Mouse (Mus musculus) limb, embryonic 12.5 days (tissue): ENCODE data around the gene Rsph3b. TPM values are rescaled to one million over a fixed set of nuclear protein-coding genes. Genes with fewer than 3 reads are reported as not detected.

Experiments
- ATAC-seq: fragments of 200-750 bp; cut with Nextera tagmentation; 2 replicates; pipeline ENCODE4 v1.8.0; 2017; ENCODE audit warnings: low read depth, moderate TSS enrichment; ENCODE audit not compliant: insufficient number of reproducible peaks, insufficient read depth, low FRiP score, low TSS enrichment
- H3K27ac ChIP-seq: fragments of 300-500 bp; sonication (generic); 2 replicates; pipeline ENCODE4 v1.5.1; 2016; ENCODE audit warnings: mild to moderate bottlenecking, moderate library complexity
- H3K27me3 ChIP-seq: fragments of 300-500 bp; sonication (generic); 2 replicates; pipeline ENCODE4 v1.6.1; 2016; ENCODE audit warnings: mild to moderate bottlenecking, moderate library complexity
- H3K36me3 ChIP-seq: fragments of 300-500 bp; sonication (generic); 2 replicates; pipeline ENCODE4 v1.6.1; 2016; ENCODE audit warnings: mild to moderate bottlenecking, moderate library complexity
- H3K4me1 ChIP-seq: fragments of 300-500 bp; sonication (generic); replicated peaks from 2 replicates; pipeline ENCODE4 v1.6.1; 2016
- H3K4me2 ChIP-seq: fragments of 300-500 bp; sonication (generic); 2 replicates; pipeline ENCODE4 v1.6.1; 2016; ENCODE audit warnings: mild to moderate bottlenecking, moderate library complexity
- H3K4me3 ChIP-seq: fragments of 300-500 bp; sonication (generic); replicated peaks from 2 replicates; pipeline ENCODE4 v1.5.1; 2016; ENCODE audit warnings: mild to moderate bottlenecking
- H3K9ac ChIP-seq: fragments of 300-500 bp; sonication (generic); replicated peaks from 2 replicates; pipeline ENCODE4 v1.6.1; 2016; ENCODE audit warnings: mild to moderate bottlenecking, moderate library complexity
- H3K9me3 ChIP-seq: fragments of 300-500 bp; sonication (generic); 2 replicates; pipeline ENCODE4 v1.6.1; 2016; ENCODE audit warnings: mild to moderate bottlenecking, moderate library complexity
- WGBS: fragments of 180-500 bp; shearing (Covaris S2); methylation state at CpG from one replicate; pipeline ENCODE4 v1.1.7; 2016; 5-methylcytosine and 5-hydroxymethylcytosine counted together
- microRNA-seq: library from miRNA; unstranded; fragments of <30 nt; microRNA quantifications from one replicate; pipeline ENCODE4, GENCODE M21; 2017
- polyA plus RNA-seq: library from polyadenylated mRNA; unstranded; fragments of >200 nt; fragmentation: Nextera tagmentation; extraction: Ambion mirVana; gene quantifications from 2 replicates; pipeline ENCODE4 v1.2.1, GENCODE M21; 2016

Gene Rsph3b
- polyA plus RNA-seq, 1 experiment from 2014 or later, result 37.7 TPM

DNA sequence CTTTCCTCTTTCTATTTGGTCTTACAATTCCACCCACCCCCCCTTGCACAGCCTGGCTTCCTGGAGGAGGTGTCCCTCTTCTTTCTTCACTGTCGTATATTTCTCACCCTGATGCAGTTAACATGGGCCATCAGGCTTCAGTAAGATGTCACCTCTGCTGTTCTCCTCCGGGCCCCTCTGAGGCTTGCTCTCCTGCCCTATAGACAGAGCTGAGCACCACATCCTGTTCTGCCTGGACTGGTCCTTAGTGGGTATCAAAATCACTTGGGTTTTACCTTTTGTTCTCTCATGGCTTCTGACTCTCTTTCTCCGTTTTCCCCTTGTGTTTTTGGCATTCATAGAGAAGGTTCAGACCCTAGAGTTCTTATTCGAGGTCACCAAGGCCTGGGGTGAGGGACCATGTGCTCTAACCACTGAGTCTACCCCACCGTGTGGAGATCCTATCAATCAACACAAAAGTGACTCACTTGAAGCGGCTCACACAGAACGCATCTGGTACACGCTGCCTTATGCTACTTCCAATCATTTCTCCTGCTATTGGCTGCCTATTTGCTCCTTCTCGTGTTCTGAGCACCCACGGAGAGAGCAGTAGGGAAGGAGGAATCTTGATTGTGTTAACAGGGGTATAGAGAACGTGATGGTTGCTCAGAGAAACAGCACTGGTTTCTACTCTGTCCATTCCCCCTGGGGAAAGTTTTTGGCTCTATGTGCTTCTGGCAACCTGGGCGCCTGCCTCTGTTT, 86.3 kb downstream of the Rsph3b start:
- Histone ChIP-seq H3K27me3 (peaks cover 51% of the 10 kb centered on the region), H3K4me3 (no peak overlapping the region), H3K36me3 (no peaks in the 10 kb centered on the region), H3K27ac (no peak overlapping the region), H3K4me2 (peak overlapping the region; percentile 61), H3K4me1 (peaks cover 51% of the 10 kb centered on the region), H3K9ac (peak overlapping the region; percentile 32; the same call in 1 of the 2 replicates), H3K9me3 (no peaks in the 10 kb centered on the region)
- 56% methylated on average over 12 of the region's 12 CpGs for WGBS
- no peak for ATAC-seq

DNA sequence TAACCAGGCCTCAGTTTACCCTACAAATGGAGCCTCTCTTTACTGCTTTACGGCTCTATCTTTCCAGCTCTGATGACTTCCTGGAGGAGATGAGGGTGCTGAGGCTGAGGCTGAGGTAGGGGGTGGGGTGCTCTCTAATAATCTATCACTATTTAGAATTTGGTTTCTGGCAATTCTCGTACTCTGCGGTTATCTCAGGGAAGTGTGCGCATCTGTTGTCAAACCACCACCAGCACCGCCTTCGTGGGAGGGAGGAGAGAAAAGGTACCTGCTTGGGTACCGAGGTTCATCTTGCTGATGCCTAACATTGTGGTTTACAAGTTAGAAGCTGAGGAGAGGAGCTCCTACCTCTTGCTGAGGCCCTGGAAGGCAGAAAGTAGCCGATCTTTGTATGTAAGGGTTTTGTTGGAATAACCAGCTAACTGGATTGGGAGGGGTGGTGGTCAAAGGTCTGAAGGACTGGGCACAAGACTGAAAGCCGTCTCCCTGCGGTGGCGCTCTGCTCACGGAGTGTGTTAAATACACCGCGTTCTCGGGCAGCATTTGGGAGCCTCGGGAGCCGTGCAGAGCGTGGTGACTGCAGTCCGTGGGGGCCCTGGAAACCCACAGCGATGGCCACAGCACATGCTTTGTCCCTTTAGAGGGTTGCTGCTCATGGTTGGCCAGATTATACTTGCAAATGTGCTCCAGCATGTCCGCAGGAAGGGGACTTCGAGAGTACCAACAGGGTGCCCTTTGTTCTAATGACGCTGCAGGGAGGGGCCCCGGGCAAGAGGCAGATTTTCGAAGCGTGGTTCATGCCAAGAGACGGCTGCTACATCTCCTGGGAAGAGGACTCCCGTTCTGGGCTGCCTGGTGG, 87.1 kb downstream of the Rsph3b start:
- Histone ChIP-seq H3K9me3 (no peaks in the 10 kb centered on the region), H3K4me1 (peaks cover 43% of the 10 kb centered on the region), H3K4me3 (peak overlapping the region; percentile 29), H3K27me3 (peaks cover 51% of the 10 kb centered on the region), H3K27ac (no peak overlapping the region), H3K36me3 (no peaks in the 10 kb centered on the region), H3K9ac (peak overlapping the region; percentile 32; the same call in 1 of the 2 replicates), H3K4me2 (peak overlapping the region; percentile 61)
- ATAC-seq, result no peak
- WGBS, result 4% methylated on average over 28 of the region's 28 CpGs

DNA sequence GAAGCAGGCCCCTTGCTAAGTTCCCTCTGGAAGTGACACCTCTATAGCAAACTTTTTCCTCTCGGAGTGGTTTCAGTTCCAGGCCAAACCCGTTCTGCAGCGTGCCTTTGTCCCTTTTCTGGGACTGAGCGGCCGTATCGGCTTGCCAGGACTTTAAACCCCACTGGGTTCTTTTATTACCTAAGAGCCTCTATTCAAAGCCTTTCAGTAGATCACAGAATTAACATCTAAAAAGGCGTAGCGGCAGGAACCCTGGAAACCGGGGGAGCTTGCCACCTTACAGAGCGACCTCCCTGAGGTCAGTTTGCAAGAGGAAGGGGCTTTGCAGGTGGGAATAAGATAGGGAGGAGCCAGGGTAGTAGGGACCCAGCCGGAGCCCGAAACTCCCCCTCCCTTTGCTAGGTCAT, 88.0 kb downstream of the Rsph3b start:
- ATAC-seq, result no peak
- Histone ChIP-seq H3K27ac (no peak overlapping the region), H3K4me1 (peaks cover 35% of the 10 kb centered on the region), H3K9ac (no peak overlapping the region), H3K4me3 (no peak overlapping the region), H3K36me3 (no peaks in the 10 kb centered on the region), H3K4me2 (no peak overlapping the region), H3K27me3 (peaks cover 51% of the 10 kb centered on the region), H3K9me3 (no peaks in the 10 kb centered on the region)
- WGBS, result 12% methylated on average over 12 of the region's 12 CpGs

- no peak overlapping the region for H3K4me2 ChIP-seq
- H3K9ac ChIP-seq, result no peak overlapping the region
- WGBS, result 45% methylated on average over 4 of the region's 4 CpGs
- H3K4me1 ChIP-seq, result peaks cover 31% of the 10 kb centered on the region
- no peak overlapping the region for H3K4me3 ChIP-seq
- peaks cover 51% of the 10 kb centered on the region for H3K27me3 ChIP-seq
- H3K27ac ChIP-seq, result no peak overlapping the region
- no peaks in the 10 kb centered on the region for H3K36me3 ChIP-seq
- H3K9me3 ChIP-seq, result no peaks in the 10 kb centered on the region
- no peak for ATAC-seq
These were observed 88.4 kb downstream of the Rsph3b start for GRCm38 (mm10) chr17:6860067-6860466.

Small RNA genes lying within 50 kb of the gene (microRNA-seq; reads per million reads assigned to microRNA genes)
- not detected for gene Mir692-1

Other genes starting within 250 kb of the Rsph3b start
- 40.1 and 46.9 TPM in 2 replicates for gene Ezr, start 165.9 kb downstream of the Rsph3b start, polyA plus RNA-seq
- 69.0 and 70.8 TPM in 2 replicates for gene Tagap1, start 12.5 kb upstream of the Rsph3b start, polyA plus RNA-seq
- gene Rnaset2b, start 22.0 kb upstream of the Rsph3b start, polyA plus RNA-seq, result 169 and 173 TPM in 2 replicates
- 0.56 and 0.61 TPM in 2 replicates for gene Gm49721, start 30.2 kb upstream of the Rsph3b start, polyA plus RNA-seq
- gene Gm1604a, start 76.9 kb upstream of the Rsph3b start, polyA plus RNA-seq, result not detected in 2 replicates
- gene Rps6ka2, start 221.4 kb upstream of the Rsph3b start, polyA plus RNA-seq, result 22.8 and 24.8 TPM in 2 replicates